Mouse (Mus musculus): ENCODE data around the gene Fam89a. TPM values are rescaled to one million over a fixed set of nuclear protein-coding genes. Genes with fewer than 3 reads are reported as not detected.
A peak's percentile ranks its signal among the peaks of the same experiment; 100 is the strongest.

The Fam89a gene
- total RNA-seq, 2 experiments from 2014 or later = 1.5 to 1.8 TPM

- DNase-seq (ENCODE audit: low spot score in 2 of 2) = no peak
These were observed 2.6 kb upstream of the Fam89a start for GRCm38 (mm10) chr8:124754101-124754791.

GRCm38 (mm10) chr8:124752325-124752862 is 762 bp upstream of the Fam89a start:
- no peak for DNase-seq (ENCODE audit: low spot score in 2 of 2)

GRCm38 (mm10) chr8:124751191-124751590 is 441 bp downstream of the Fam89a start:
- DNase-seq (ENCODE audit: low spot score in 2 of 2) = no peak

- no peak for DNase-seq (ENCODE audit: low spot score in 2 of 2)
These were observed 5.0 kb downstream of the Fam89a start for GRCm38 (mm10) chr8:124746661-124747060.

GRCm38 (mm10) chr8:124739268-124739667 is 12.4 kb downstream of the Fam89a start:
- no peak for DNase-seq (ENCODE audit: low spot score in 2 of 2)

- no peak for DNase-seq (ENCODE audit: low spot score in 2 of 2)
These were observed 16.2 kb downstream of the Fam89a start for GRCm38 (mm10) chr8:124735371-124735911.

- DNase-seq (ENCODE audit: low spot score in 2 of 2) = no peak
These were observed 18.8 kb downstream of the Fam89a start for GRCm38 (mm10) chr8:124732828-124733227.

GRCm38 (mm10) chr8:124724301-124724700 is 27.3 kb downstream of the Fam89a start:
- no peak for DNase-seq (ENCODE audit: low spot score in 2 of 2)

GRCm38 (mm10) chr8:124721862-124722515 is 29.6 kb downstream of the Fam89a start, which contains the start of the genes Ttc13 and Arv1:
Gene Ttc13 (minus strand): TSS chr8:124721983.
Gene Arv1 (plus strand): TSS chr8:124722139.
- peak; percentile 76 to 87 for DNase-seq (ENCODE audit: low spot score in 2 of 2)

- DNase-seq (ENCODE audit: low spot score in 2 of 2) = peak in 1 of 2 experiments; percentile 13
These were observed 30.4 kb downstream of the Fam89a start for GRCm38 (mm10) chr8:124720938-124721861.

- DNase-seq (ENCODE audit: low spot score in 2 of 2) = no peak
These were observed 31.5 kb downstream of the Fam89a start for GRCm38 (mm10) chr8:124720133-124720532.

- DNase-seq (ENCODE audit: low spot score in 2 of 2) = no peak
These were observed 35.9 kb downstream of the Fam89a start for GRCm38 (mm10) chr8:124715736-124716135.

- no peak for DNase-seq (ENCODE audit: low spot score in 2 of 2)
These were observed 38.4 kb downstream of the Fam89a start for GRCm38 (mm10) chr8:124713207-124713606.

GRCm38 (mm10) chr8:124705823-124706222 is 45.8 kb downstream of the Fam89a start:
- no peak for DNase-seq (ENCODE audit: low spot score in 2 of 2)

- no peak for DNase-seq (ENCODE audit: low spot score in 2 of 2)
These were observed 47.3 kb downstream of the Fam89a start for GRCm38 (mm10) chr8:124704376-124704775.

- no peak for DNase-seq (ENCODE audit: low spot score in 2 of 2)
These were observed 48.1 kb downstream of the Fam89a start for GRCm38 (mm10) chr8:124703526-124703925.

- DNase-seq (ENCODE audit: low spot score in 2 of 2) = no peak
These were observed 49.4 kb downstream of the Fam89a start for GRCm38 (mm10) chr8:124702183-124702582.

GRCm38 (mm10) chr8:124701023-124701422 is 50.6 kb downstream of the Fam89a start:
- DNase-seq (ENCODE audit: low spot score in 2 of 2) = no peak

GRCm38 (mm10) chr8:124700271-124700670 is 51.4 kb downstream of the Fam89a start:
- no peak for DNase-seq (ENCODE audit: low spot score in 2 of 2)

- no peak for DNase-seq (ENCODE audit: low spot score in 2 of 2)
These were observed 56.1 kb downstream of the Fam89a start for GRCm38 (mm10) chr8:124695424-124696100.
